Mouse (Mus musculus) colon, adult 2 months (tissue): ENCODE results near the gene Smim26. TPM values are rescaled to one million over a fixed set of nuclear protein-coding genes. Genes with fewer than 3 reads are reported as not detected.

Experiments used
- polyA plus RNA-seq: library from polyadenylated mRNA; depleted of rRNA; stranded (reverse); fragments of >200 nt; gene quantifications from 2 replicates; pipeline ENCODE4 v1.2.3, GENCODE M21; 2012; rRNA removed

Smim26 gene
- polyA plus RNA-seq, result 1.7 and 1.8 TPM in 2 replicates

DNA sequence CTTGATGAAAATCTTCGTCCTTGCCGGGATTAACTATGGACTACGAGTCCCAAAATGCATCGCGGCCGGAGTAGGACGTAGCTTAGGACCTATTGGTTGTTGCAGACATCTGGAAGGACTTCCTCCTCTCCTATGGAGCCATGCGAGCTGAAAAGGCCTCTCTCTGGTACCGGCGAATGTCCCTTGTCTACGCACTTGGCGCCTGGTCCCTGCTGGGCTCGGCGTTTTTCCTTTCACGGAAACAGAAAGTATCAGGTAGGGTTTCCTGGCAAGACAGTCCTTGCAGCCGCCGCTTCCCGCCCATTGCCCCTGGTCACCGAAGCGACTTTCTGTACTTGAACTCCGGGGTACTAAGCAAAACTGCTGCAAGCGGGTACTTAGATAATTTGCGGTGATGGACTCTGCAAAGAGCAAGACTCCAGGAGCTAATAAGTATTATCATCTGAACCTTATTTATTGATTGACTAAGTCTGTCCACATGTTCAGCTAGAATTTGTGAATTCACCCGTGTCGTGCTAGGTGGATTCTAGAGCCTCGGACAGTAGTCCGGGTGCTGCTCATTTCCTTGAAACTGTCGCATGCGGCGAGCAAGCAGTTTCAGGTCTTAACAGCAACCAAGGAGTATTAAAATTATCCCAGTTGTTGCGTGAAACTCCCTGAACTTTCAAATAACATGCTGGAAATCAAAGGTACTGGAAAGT lies at the start of gene Smim26:
Gene Smim26, plus strand, starts transcription at position 104 of the 701 bp plus-strand sequence.

GRCm38 (mm10) chr2:144550529-144550928 lies 43.3 kb upstream of the Smim26 start, which contains the start of gene Rbbp9:
Rbbp9 (minus strand) TSS chr2:144550869.

DNA sequence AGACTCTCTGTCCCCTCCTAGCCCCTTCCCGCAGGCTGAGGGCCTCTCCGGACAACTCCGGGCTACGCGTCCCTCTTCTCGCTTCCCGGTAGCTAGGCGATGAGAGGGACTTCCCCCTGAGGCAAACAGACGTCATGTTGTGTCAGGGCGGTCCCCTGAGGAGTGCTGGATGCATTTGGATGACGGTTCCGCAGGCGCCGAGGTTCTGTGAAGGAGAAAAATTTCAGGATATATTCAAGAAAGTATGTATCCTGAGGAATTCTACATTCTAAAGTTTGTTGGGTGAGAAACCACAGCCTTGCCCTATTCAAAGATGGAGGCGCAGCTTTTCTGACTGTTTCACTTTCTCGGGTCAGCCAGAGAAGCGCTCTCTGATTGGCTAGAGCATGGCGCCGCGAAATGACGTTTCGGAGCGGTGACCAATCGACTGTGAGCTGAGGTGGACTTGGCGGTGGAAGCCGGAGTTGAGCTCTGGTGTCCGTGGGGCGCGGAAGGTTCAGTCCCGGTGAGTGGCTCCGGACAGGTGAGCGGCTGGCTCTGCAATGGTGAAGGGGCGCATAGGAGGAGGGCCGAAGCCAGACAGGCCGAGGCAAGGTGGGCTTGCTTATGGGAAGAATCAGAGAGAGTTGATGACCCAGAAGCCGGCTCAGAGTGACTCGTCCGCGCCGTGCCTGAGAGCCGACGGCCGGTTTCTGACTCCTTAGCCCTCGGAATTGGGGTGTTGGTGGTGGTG lies 37.9 kb upstream of the Smim26 start, which contains the start of gene Sec23b:
Gene Sec23b, plus strand, starts transcription at position 410 of the 733 bp plus-strand sequence.

DNA sequence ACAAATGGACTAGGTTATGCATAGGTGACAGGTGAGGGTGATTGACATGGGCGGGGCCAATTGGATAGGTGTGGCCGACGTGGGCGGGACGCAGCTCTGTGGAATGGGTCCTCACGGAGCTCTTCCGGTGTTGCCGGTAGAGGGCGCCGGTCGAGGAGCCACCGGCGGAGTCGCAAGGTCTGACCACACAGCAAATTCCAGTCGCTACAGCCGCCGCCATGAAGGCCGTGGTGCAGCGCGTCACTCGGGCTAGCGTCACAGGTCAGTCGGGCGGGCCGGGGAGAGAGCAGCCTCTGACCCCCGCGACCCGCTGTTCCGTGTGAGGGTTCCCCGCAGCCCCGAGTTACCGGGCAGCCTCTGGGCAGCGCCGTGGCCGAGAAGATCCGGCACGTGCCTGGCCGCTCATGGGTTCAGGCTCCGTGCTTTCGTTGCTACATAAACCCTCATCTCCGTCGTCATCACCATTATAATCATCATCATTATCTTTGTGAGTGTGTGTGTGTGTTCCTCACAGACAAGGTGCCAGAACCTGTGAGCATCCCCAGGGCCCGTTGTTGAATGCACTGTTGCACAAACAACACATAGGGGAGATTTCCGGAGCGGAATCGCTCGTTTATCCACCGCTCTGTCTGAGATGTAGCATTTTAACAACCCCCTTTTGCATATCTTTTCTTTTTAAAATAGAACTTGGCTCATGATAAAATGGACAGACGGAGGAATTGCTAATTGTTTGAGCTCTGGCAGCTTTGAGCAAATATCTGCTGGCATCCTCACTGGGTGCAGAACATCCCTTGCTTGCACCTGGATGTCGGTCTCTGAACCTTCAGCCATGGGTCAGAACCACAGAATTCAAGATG lies 6.2 kb downstream of the Smim26 start, which contains the start of gene Dtd1:
Gene Dtd1, plus strand, starts transcription at position 67 of the 857 bp plus-strand sequence.

Other genes with a start within 250 kb of the Smim26 start
- gene Kat14, start 225.1 kb upstream of the Smim26 start, polyA plus RNA-seq, result 22.3 and 25.1 TPM in 2 replicates
- gene Pet117, start 225.1 kb upstream of the Smim26 start, polyA plus RNA-seq, result not detected in 2 replicates
- 0.23 and 0.31 TPM in 2 replicates for gene Dzank1, start 66.6 kb upstream of the Smim26 start, polyA plus RNA-seq
- gene Polr3f, start 66.3 kb upstream of the Smim26 start, polyA plus RNA-seq, result 2.8 TPM in 2 replicates
- gene Rbbp9, start 43.2 kb upstream of the Smim26 start, polyA plus RNA-seq, result 4.4 and 5.5 TPM in 2 replicates
- gene Sec23b, start 37.8 kb upstream of the Smim26 start, polyA plus RNA-seq, result 36.8 and 36.9 TPM in 2 replicates
- 6.0 and 6.2 TPM in 2 replicates for gene Dtd1, start 5.8 kb downstream of the Smim26 start, polyA plus RNA-seq
- gene Scp2d1, start 229.6 kb downstream of the Smim26 start, polyA plus RNA-seq, result not detected in 2 replicates